In the genomic region with DNA sequence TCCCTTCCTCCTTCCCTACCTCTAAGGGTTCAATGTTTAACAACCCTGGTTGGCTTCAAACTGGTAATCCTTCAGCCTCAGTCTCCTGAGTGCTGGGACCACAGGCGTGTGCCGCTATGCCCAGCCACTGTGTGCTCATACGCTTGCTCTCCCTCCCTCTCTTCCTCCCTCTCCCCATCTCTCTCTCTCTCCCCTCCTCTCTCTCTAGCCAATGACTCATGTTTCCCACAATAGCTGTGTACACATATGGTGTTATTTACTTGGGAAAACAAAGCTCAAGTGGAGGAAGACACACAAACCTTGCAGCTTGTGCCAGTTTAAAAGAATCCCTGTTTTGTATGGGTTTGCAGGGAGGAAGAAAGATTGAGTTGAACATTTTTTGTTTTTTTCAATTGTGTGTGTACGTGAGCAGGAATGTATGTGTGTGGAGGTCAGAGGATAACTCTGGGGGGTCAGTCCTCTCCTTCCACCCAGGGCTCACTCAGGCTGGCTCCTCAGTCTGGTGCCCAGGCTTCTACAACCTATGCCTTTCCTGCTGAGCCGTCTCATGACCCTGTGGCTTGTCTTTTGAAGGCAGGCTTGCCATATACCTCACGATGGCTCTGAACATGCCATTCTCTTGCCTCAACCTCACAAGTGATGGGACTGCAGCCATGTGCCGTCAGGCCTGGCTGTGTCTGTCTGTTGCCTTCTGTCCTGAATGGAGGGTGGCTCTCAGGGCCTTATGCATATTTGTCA, we compare ENCODE assay signal across 21 mouse cellular contexts. TPM values are rescaled to one million over a fixed set of nuclear protein-coding genes. Genes with fewer than 3 reads are reported as not detected.
A peak's percentile ranks its signal among the peaks of the same experiment; 100 is the strongest.
DNase-seq lines count a peak whose midpoint lies in the region; ATAC-seq and TF ChIP-seq lines count a peak whose summit lies in the region.
"Had no signal": no experiment of that assay in that cellular context is flagged by ENCODE, and none has a peak within 500 bp of the region (broad histone marks: within the 10 kb centered on the region; RNA-seq: fewer than 3 reads in every experiment).

No protein-coding gene starts in this region.

- no peak for TF ChIP-seq POLR2A in small intestine, adult 2 months (IDR thresholded peaks at IDR 0.05; ENCODE audit: low read depth, low read length)

- H3K36me3 ChIP-seq in megakaryocyte, embryonic 14.5 days (replicated peaks; ENCODE audit: low read length) = peaks cover 51% of the 10 kb centered on the region
- H3K36me3 ChIP-seq in small intestine, adult 2 months (ENCODE audit: control insufficient read depth, insufficient read depth, low read length) = no peaks in the 10 kb centered on the region
- H3K36me3 ChIP-seq in midbrain, embryonic 16.5 days (ENCODE audit: control insufficient read depth, insufficient read depth, low read length) = no peaks in the 10 kb centered on the region; the same call in 1 of the 2 replicates
- H3K36me3 ChIP-seq in forebrain, embryonic 10.5 days (replicated peaks) = peaks cover 25% of the 10 kb centered on the region
- H3K36me3 ChIP-seq: midbrain, embryonic 15.5 days had no signal

- ATAC-seq in megakaryocyte, adult 5-6 weeks (ENCODE audit: poor library complexity, severe bottlenecking) = no peak
- ATAC-seq in midbrain, embryonic 16.5 days = no peak
- ATAC-seq: CD4-positive, CD25-positive, alpha-beta regulatory T cell, adult 4 months; midbrain, embryonic 15.5 days had no signal

- no peak overlapping the region for H3K9ac ChIP-seq in midbrain, embryonic 16.5 days (ENCODE audit: low read depth, low read length)
- H3K9ac ChIP-seq: limb, embryonic 15.5 days; midbrain, embryonic 15.5 days; stomach, embryonic 15.5 days had no signal

- no peak overlapping the region for H3K4me2 ChIP-seq in midbrain, embryonic 16.5 days (ENCODE audit: low read length)
- H3K4me2 ChIP-seq: limb, embryonic 15.5 days; midbrain, embryonic 15.5 days; stomach, embryonic 15.5 days had no signal

- peak overlapping the region; percentile 67; the same call in 1 of the 2 replicates for H3K27ac ChIP-seq in small intestine, adult 2 months (ENCODE audit: insufficient read depth, low read depth, low read length)
- no peak overlapping the region for H3K27ac ChIP-seq in midbrain, embryonic 16.5 days (ENCODE audit: low read length)
- H3K27ac ChIP-seq in forebrain, embryonic 10.5 days = no peak overlapping the region
- H3K27ac ChIP-seq: limb, embryonic 15.5 days; midbrain, embryonic 15.5 days; stomach, embryonic 15.5 days had no signal

- no peaks in the 10 kb centered on the region for H3K27me3 ChIP-seq in megakaryocyte, embryonic 14.5 days (replicated peaks)
- H3K27me3 ChIP-seq in small intestine, adult 2 months (ENCODE audit: control insufficient read depth, insufficient read depth, low read length) = no peaks in the 10 kb centered on the region
- no peaks in the 10 kb centered on the region for H3K27me3 ChIP-seq in midbrain, embryonic 16.5 days (ENCODE audit: control insufficient read depth, insufficient read depth, low read depth, low read length)
- no peaks in the 10 kb centered on the region for H3K27me3 ChIP-seq in forebrain, embryonic 10.5 days (ENCODE audit: poor library complexity, severe bottlenecking)
- H3K27me3 ChIP-seq: limb, embryonic 15.5 days; midbrain, embryonic 15.5 days; stomach, embryonic 15.5 days had no signal

- peak; percentile 54 to 66 for DNase-seq in frontal cortex, adult 2 months (ENCODE audit: extremely low spot score in 1 of 2, low spot score in 1 of 2)
- no peak for DNase-seq in frontal cortex, postnatal 25 days (ENCODE audit: low spot score in 2 of 2)
- peak; percentile 88 for DNase-seq in cerebellum, adult 9-11 months
- no peak for DNase-seq in forebrain, embryonic 10.5 days (ENCODE audit: extremely low spot score, low spot score)
- DNase-seq: kidney, postnatal 14 days; right cerebral cortex, postnatal 14 days; thymus, postnatal 4 days had no signal

- WGBS in small intestine, adult 2 months = 77% methylated on average over 7 of the region's 7 CpGs
- WGBS in midbrain, embryonic 16.5 days = 83% methylated on average over 7 of the region's 7 CpGs
- WGBS in forebrain, embryonic 10.5 days = 63% methylated on average over 7 of the region's 7 CpGs

- H3K4me1 ChIP-seq in megakaryocyte, embryonic 14.5 days = peaks cover 30% of the 10 kb centered on the region
- peaks cover 2% of the 10 kb centered on the region; the same call in 1 of the 2 replicates for H3K4me1 ChIP-seq in small intestine, adult 2 months (ENCODE audit: control insufficient read depth, insufficient read depth, insufficient read length, low read length)
- no peaks in the 10 kb centered on the region for H3K4me1 ChIP-seq in midbrain, embryonic 16.5 days (ENCODE audit: control insufficient read depth, insufficient read depth, low read length)
- H3K4me1 ChIP-seq in forebrain, embryonic 10.5 days = 0 out of 2 replicates have a peak, but pooled peaks cover 4% of the 10 kb centered on the region
- H3K4me1 ChIP-seq: midbrain, embryonic 15.5 days; stomach, embryonic 15.5 days had no signal

- no peak for TF ChIP-seq CTCF in small intestine, adult 2 months (IDR thresholded peaks at IDR 0.05; ENCODE audit: extremely low read depth, insufficient read length, insufficient replicate concordance, low read depth, low read length)

- H3K4me3 ChIP-seq in megakaryocyte, embryonic 14.5 days (replicated peaks) = peak overlapping the region; percentile 68
- no peak overlapping the region for H3K4me3 ChIP-seq in small intestine, adult 2 months (ENCODE audit: low read depth, low read length)
- H3K4me3 ChIP-seq in midbrain, embryonic 16.5 days (ENCODE audit: low read depth, low read length) = no peak overlapping the region
- no peak overlapping the region for H3K4me3 ChIP-seq in forebrain, embryonic 10.5 days
- H3K4me3 ChIP-seq: limb, embryonic 15.5 days; midbrain, embryonic 15.5 days; stomach, embryonic 15.5 days had no signal

- no peaks in the 10 kb centered on the region for H3K9me3 ChIP-seq in megakaryocyte, embryonic 14.5 days
- H3K9me3 ChIP-seq in midbrain, embryonic 16.5 days (replicated peaks; ENCODE audit: control insufficient read depth, low read length, poor library complexity, severe bottlenecking) = no peaks in the 10 kb centered on the region
- H3K9me3 ChIP-seq in forebrain, embryonic 10.5 days = no peaks in the 10 kb centered on the region
- H3K9me3 ChIP-seq: limb, embryonic 15.5 days; midbrain, embryonic 15.5 days; stomach, embryonic 15.5 days had no signal

RNA-seq across cellular contexts. Expression of a gene that starts 19.2 kb away (rescaled TPM):
- 154 and 168 TPM in 2 replicates for polyA plus RNA-seq in frontal cortex, adult 2 months (2012; rRNA removed)
- polyA plus RNA-seq in megakaryocyte, embryonic 14.5 days (2012; ENCODE audit: insufficient read depth, low replicate concordance) = 121 and 146 TPM in 2 replicates
- 242 and 247 TPM in 2 replicates for total RNA-seq in megakaryocyte, adult 5-6 weeks (2015)
- total RNA-seq in megakaryocyte, adult 5-6 weeks (2017) = 56.3 and 61.8 TPM in 2 replicates
- polyA plus RNA-seq in small intestine, adult 2 months (2012; rRNA removed) = 11.8 and 21.7 TPM in 2 replicates
- 143 and 158 TPM in 2 replicates for polyA plus RNA-seq in midbrain, embryonic 16.5 days (2015; fragmentation: Nextera tagmentation; extraction: Ambion mirVana)
- 364 and 375 TPM in 2 replicates for polyA plus RNA-seq in forebrain, embryonic 10.5 days (2016; fragmentation: Nextera tagmentation; extraction: Ambion mirVana)

RNA-seq across cellular contexts. Expression of a gene that starts 19.2 kb away (rescaled TPM):
- not detected in 2 replicates for polyA plus RNA-seq in frontal cortex, adult 2 months (2012; rRNA removed)
- not detected in 2 replicates for polyA plus RNA-seq in megakaryocyte, embryonic 14.5 days (2012; ENCODE audit: insufficient read depth, low replicate concordance)
- total RNA-seq in megakaryocyte, adult 5-6 weeks (2015) = 1.4 TPM in 1 of 2 replicates, not detected in the other
- total RNA-seq in megakaryocyte, adult 5-6 weeks (2017) = not detected in 2 replicates
- polyA plus RNA-seq in small intestine, adult 2 months (2012; rRNA removed) = not detected in 2 replicates
- polyA plus RNA-seq in midbrain, embryonic 16.5 days (2015; fragmentation: Nextera tagmentation; extraction: Ambion mirVana) = not detected in 2 replicates
- polyA plus RNA-seq in forebrain, embryonic 10.5 days (2016; fragmentation: Nextera tagmentation; extraction: Ambion mirVana) = 0.82 TPM in 1 of 2 replicates, not detected in the other
- total RNA-seq: adrenal gland, postnatal 4 days; granulocyte monocyte progenitor cell, adult 5-6 weeks; heart, postnatal 25 days had no signal
- polyA plus RNA-seq: CD4-positive, CD25-positive, alpha-beta regulatory T cell, adult 4 months; forebrain, embryonic 11.5 days; intestine, embryonic 14.5 days; lung, embryonic 16.5 days; stomach, embryonic 15.5 days had no signal

RNA-seq across cellular contexts. Expression of a gene that starts 22.1 kb away (rescaled TPM):
- polyA plus RNA-seq in frontal cortex, adult 2 months (2012; rRNA removed) = 78.7 and 79.8 TPM in 2 replicates
- 50.4 and 187 TPM in 2 replicates for polyA plus RNA-seq in megakaryocyte, embryonic 14.5 days (2012; ENCODE audit: insufficient read depth, low replicate concordance)
- 27.2 and 28.3 TPM in 2 replicates for total RNA-seq in megakaryocyte, adult 5-6 weeks (2015)
- total RNA-seq in megakaryocyte, adult 5-6 weeks (2017) = 20.3 and 26.1 TPM in 2 replicates
- 4.4 and 7.4 TPM in 2 replicates for polyA plus RNA-seq in small intestine, adult 2 months (2012; rRNA removed)
- polyA plus RNA-seq in midbrain, embryonic 16.5 days (2015; fragmentation: Nextera tagmentation; extraction: Ambion mirVana) = 25.1 and 28.2 TPM in 2 replicates
- polyA plus RNA-seq in forebrain, embryonic 10.5 days (2016; fragmentation: Nextera tagmentation; extraction: Ambion mirVana) = 41.4 and 41.9 TPM in 2 replicates

RNA-seq across cellular contexts. Expression of a gene that starts 36.3 kb away (rescaled TPM):
- 73.6 and 86.2 TPM in 2 replicates for polyA plus RNA-seq in frontal cortex, adult 2 months (2012; rRNA removed)
- 1.4 and 4.7 TPM in 2 replicates for polyA plus RNA-seq in megakaryocyte, embryonic 14.5 days (2012; ENCODE audit: insufficient read depth, low replicate concordance)
- 25.8 and 36.0 TPM in 2 replicates for total RNA-seq in megakaryocyte, adult 5-6 weeks (2015)
- total RNA-seq in megakaryocyte, adult 5-6 weeks (2017) = 110 and 156 TPM in 2 replicates
- polyA plus RNA-seq in small intestine, adult 2 months (2012; rRNA removed) = 2.2 and 4.8 TPM in 2 replicates
- 115 and 131 TPM in 2 replicates for polyA plus RNA-seq in midbrain, embryonic 16.5 days (2015; fragmentation: Nextera tagmentation; extraction: Ambion mirVana)
- polyA plus RNA-seq in forebrain, embryonic 10.5 days (2016; fragmentation: Nextera tagmentation; extraction: Ambion mirVana) = 77.3 and 77.4 TPM in 2 replicates

RNA-seq across cellular contexts. Expression of a gene that starts 36.8 kb away (rescaled TPM):
- polyA plus RNA-seq in frontal cortex, adult 2 months (2012; rRNA removed) = 44.5 and 49.9 TPM in 2 replicates
- polyA plus RNA-seq in megakaryocyte, embryonic 14.5 days (2012; ENCODE audit: insufficient read depth, low replicate concordance) = 4.9 and 12.1 TPM in 2 replicates
- total RNA-seq in megakaryocyte, adult 5-6 weeks (2015) = 28.6 and 30.3 TPM in 2 replicates
- total RNA-seq in megakaryocyte, adult 5-6 weeks (2017) = 51.7 and 62.6 TPM in 2 replicates
- polyA plus RNA-seq in small intestine, adult 2 months (2012; rRNA removed) = 2.1 and 5.2 TPM in 2 replicates
- 92.1 and 95.0 TPM in 2 replicates for polyA plus RNA-seq in midbrain, embryonic 16.5 days (2015; fragmentation: Nextera tagmentation; extraction: Ambion mirVana)
- 105 and 109 TPM in 2 replicates for polyA plus RNA-seq in forebrain, embryonic 10.5 days (2016; fragmentation: Nextera tagmentation; extraction: Ambion mirVana)

Comparison
In these comparisons a context has a peak if more than half of its experiments do, and no peak if none do; other contexts are left out.
1. DNase-seq: peak in frontal cortex, adult 2 months (2 of 2) and cerebellum, adult 9-11 months (single experiment); none in frontal cortex, postnatal 25 days (0 of 2) and forebrain, embryonic 10.5 days (single experiment).